Mouse (Mus musculus) lung, embryonic 14.5 days (tissue): ENCODE measurements around the gene Acvr1b. TPM values are rescaled to one million over a fixed set of nuclear protein-coding genes. Genes with fewer than 3 reads are reported as not detected.

Experiments used
- ATAC-seq: fragments of 200-750 bp; cut with Nextera tagmentation; 2 replicates; pipeline ENCODE4 v1.8.0; 2017; ENCODE audit warnings: mild to moderate bottlenecking, moderate TSS enrichment, moderate library complexity; ENCODE audit not compliant: insufficient read depth
- DNase-seq: peaks from one replicate; pipeline ENCODE4 v3.0.0-alpha.2; 2015
- H3K27ac ChIP-seq: fragments of 300-500 bp; sonication (generic); 2 replicates; pipeline ENCODE4 v1.5.1; 2014; ENCODE audit warnings: low read depth, mild to moderate bottlenecking, moderate library complexity
- H3K27me3 ChIP-seq: fragments of 300-500 bp; sonication (generic); 2 replicates; pipeline ENCODE4 v1.6.1; 2014; ENCODE audit warnings: low read length, control low read depth; ENCODE audit not compliant: insufficient read depth
- H3K36me3 ChIP-seq: fragments of 300-500 bp; sonication (generic); 2 replicates; pipeline ENCODE4 v1.6.1; 2014; ENCODE audit warnings: control low read depth; ENCODE audit not compliant: insufficient read depth
- H3K4me1 ChIP-seq: fragments of 300-500 bp; sonication (generic); 2 replicates; pipeline ENCODE4 v1.6.1; 2014; ENCODE audit warnings: antibody characterized with exemption, control low read depth; ENCODE audit not compliant: insufficient read depth
- H3K4me2 ChIP-seq: fragments of 300-500 bp; sonication (generic); 2 replicates; pipeline ENCODE4 v1.6.1; 2014; ENCODE audit warnings: mild to moderate bottlenecking
- H3K4me3 ChIP-seq: fragments of 300-500 bp; sonication (generic); 2 replicates; pipeline ENCODE4 v1.5.1; 2014; ENCODE audit warnings: low read depth, low read length
- H3K9ac ChIP-seq: fragments of 300-500 bp; sonication (generic); 2 replicates; pipeline ENCODE4 v1.6.1; 2014
- H3K9me3 ChIP-seq: fragments of 300-500 bp; sonication (generic); 2 replicates; pipeline ENCODE4 v1.6.1; 2016; ENCODE audit warnings: low read depth, low read length, control low read depth
- CTCF ChIP-seq: IDR thresholded peaks from 2 replicates; pipeline ENCODE4 v1.5.1; 2016; ENCODE audit warnings: antibody characterized with exemption, low read depth
- WGBS: fragments of 180-500 bp; shearing (Covaris S2); extraction: QIAGEN DNeasy Blood & Tissue Kit; methylation state at CpG from one replicate; pipeline ENCODE4 v1.1.7; 2014; 5-methylcytosine and 5-hydroxymethylcytosine counted together
- polyA plus RNA-seq: library from polyadenylated mRNA; unstranded; fragments of >200 nt; fragmentation: Nextera tagmentation; extraction: Ambion mirVana; gene quantifications from 2 replicates; pipeline ENCODE4 v1.2.1, GENCODE M21; 2014

The Acvr1b gene
- 6.3 and 6.4 TPM in 2 replicates for polyA plus RNA-seq

DNA sequence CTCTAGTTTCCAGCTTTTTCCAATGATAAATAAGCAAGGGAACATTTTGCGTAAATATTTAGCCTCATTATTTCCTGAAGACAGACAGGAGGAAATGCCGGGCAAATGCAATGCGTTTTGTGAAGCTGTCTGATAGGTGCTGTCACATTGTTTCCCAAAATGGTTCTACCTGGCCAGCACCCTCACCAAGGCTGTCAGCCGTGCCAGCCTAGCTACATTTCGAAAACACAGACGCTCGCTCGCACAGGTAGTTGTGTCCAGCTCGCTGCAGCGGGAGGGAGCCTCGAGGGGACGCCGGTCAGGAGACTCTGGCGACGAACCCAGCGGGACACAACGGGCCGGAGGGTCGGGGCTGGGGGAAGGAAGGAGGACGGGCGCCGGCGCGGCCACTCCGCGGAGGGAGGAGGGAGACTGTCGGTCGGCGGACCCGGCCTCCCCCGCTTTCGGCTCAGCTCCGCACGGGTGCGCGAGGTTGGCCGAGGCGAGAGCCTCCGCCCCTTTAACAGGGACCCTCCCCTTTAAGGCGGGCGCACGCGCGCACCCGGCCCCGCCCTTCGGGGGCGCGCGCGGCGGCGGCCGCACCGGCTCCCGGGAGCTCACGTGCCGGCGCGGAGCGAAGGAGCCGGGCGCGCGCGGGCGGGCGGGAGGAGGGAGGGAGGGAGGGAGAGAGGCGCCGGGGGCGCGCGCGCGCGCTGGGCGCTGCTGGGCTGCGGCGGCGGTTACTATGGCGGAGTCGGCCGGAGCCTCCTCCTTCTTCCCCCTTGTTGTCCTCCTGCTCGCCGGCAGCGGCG, at the start of gene Acvr1b:
TSS of gene Acvr1b (plus strand) at position 647 of the 791 bp plus-strand sequence.
- H3K36me3 ChIP-seq, result no peaks in the 10 kb centered on the region
- peak within 1 kb of the TSS; percentile 79 for H3K4me3 ChIP-seq
- H3K4me1 ChIP-seq, result peaks cover 16% of the 10 kb centered on the region; the same call in 1 of the 2 replicates
- no peaks in the 10 kb centered on the region for H3K27me3 ChIP-seq
- peak; percentile 96 for DNase-seq
- no peaks in the 10 kb centered on the region for H3K9me3 ChIP-seq
- H3K27ac ChIP-seq, result peak within 1 kb of the TSS; percentile 75
- WGBS, result under 1% methylated on average over 30 of the region's 87 CpGs
- peak; percentile 91 for ATAC-seq
- no peak for TF ChIP-seq CTCF
- H3K4me2 ChIP-seq, result peak within 1 kb of the TSS; percentile 93
- peak within 1 kb of the TSS; percentile 90 for H3K9ac ChIP-seq

DNA sequence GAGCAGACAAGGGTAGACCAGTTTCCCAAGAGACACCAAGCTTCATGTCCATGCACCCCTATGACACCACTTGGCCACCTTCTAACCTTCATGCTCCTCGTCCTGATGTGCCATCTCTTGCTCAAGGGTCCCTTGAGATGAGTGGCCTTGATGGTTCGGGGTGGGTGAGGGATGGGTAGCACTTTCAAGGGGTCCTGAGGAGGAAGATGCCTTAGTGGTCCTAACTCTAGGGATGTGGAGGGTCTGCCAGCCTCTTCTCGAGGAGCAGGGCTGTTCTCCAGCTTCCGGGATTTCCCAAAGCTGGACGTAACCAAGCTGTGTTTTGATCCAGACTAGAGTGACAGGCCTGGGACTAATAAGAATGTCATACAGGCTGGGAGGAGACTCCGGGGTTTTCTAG, 48.3 kb upstream of the Acvr1b start:
- 82% methylated on average over 6 of the region's 6 CpGs for WGBS
- Histone ChIP-seq H3K9me3 (no peaks in the 10 kb centered on the region), H3K27ac (no peak overlapping the region), H3K9ac (no peak overlapping the region), H3K4me2 (no peak overlapping the region), H3K27me3 (peaks cover 12% of the 10 kb centered on the region; the same call in 1 of the 2 replicates), H3K4me1 (peaks cover 4% of the 10 kb centered on the region; the same call in 1 of the 2 replicates), H3K36me3 (no peaks in the 10 kb centered on the region), H3K4me3 (no peak overlapping the region)
- no peak for TF ChIP-seq CTCF
- DNase-seq (no peak), ATAC-seq (no peak)

DNA sequence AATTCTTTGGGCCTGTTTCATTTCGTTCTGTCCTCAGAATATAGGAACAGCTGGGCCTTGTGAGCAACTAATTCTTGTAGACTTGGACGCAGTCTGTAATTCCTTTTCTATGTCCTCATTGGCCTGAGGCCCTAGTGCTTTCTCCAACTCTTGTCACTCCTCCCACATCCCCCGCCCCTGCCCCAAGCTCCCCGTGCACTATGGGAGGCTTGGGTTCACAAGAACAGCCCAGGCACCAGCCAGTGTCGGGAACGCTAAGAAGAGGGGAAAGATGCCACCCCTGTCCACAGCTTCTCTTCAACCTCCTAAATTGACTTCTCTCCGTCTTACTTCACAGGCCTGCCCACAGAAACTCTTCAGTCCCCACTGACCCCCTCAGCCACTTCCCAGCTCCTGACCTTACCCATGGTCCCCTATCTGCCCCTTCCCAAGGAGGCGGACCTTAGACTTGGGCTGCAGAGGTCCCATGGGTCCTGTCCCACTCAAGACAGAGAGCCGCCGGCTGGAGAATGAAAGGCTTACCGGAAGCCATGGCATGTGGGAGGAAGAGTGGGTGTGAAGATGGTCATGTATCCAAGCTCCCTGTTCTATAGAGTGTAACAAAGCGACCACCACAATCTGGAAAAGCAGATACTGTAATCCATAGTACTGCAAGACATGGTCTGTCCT, 46.9 kb upstream of the Acvr1b start:
- ATAC-seq, result 0 out of 2 replicates have a peak, but pooled peaks have one; percentile 38
- peak overlapping the region; percentile 42; the same call in 1 of the 2 replicates for H3K27ac ChIP-seq
- no peak overlapping the region for H3K4me2 ChIP-seq
- no peak overlapping the region for H3K9ac ChIP-seq
- no peaks in the 10 kb centered on the region for H3K9me3 ChIP-seq
- no peaks in the 10 kb centered on the region for H3K36me3 ChIP-seq
- WGBS, result 72% methylated on average over 12 of the region's 12 CpGs
- peaks cover 12% of the 10 kb centered on the region; the same call in 1 of the 2 replicates for H3K4me1 ChIP-seq
- no peak for TF ChIP-seq CTCF
- peaks cover 12% of the 10 kb centered on the region; the same call in 1 of the 2 replicates for H3K27me3 ChIP-seq
- peak; percentile 65 for DNase-seq
- no peak overlapping the region for H3K4me3 ChIP-seq

DNA sequence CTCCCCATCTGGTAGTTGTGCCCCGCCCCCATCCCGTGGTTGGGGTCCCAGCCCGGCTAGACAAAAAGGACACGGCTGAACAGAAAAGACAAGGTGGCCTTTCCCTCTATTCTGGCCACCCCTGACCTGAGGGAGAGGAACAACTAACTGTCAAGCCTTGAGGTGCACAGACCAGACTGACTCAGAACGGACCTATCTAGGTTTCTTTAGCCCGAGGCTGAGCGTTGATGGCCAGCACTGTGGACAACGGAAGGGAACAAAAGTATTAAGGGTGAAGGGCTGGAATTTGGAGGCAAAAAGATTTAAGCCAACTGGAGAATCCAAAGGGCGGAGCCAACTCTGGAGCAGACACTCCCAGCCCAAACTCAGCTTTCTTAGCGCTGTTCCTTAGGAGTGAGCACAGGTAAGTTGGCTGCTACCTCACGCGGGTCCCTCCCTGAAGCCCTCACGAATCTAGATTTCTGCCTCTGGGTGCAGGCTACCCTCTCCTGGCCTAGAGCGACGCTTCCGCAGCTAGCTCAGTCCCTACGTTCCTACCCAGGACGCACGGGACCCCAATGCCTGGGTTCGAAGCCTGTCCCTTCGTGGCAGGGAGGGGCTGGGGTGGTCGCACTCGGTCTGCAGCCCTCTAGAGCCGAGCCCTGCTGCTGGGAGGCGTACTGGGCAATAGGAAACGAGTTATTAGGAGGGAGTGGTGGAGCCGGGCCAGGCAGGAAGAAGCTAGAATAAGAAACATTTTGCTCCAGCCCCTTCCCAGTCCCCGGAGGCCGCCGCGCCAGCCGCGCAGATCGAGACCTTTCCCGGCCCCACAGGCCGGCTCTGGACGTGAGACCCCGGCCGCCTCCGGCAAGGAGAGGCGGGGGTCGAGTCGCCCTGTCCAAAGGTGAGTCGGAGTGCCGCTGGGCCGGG, 45.4 kb upstream of the Acvr1b start, which contains the start of gene Acvrl1:
TSS of gene Acvrl1 (plus strand) at position 342 of the 909 bp plus-strand sequence.
- peak; percentile 52 for ATAC-seq
- DNase-seq, result peak; percentile 68
- H3K27ac ChIP-seq, result peak within 1 kb of the TSS; percentile 54; the same call in 1 of the 2 replicates

DNA sequence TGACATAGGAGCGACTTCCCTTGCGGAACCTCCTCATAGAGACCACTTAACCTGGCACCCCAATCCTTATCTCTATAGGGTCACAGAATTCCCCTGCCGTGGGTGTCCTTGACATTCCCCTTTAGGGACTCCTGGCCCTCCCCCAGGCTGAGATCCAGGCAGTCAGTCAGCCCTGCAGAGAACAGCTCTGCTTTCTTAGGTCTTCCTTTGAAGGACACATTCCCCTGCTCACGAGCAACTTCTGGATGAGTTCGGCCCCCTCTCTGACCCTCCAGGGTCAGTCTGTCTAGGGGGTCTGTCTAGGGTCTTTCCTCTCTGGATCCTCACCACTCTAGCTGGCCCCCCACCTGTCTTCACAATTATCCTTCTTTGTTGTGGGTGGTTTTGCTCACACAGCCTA, 44.5 kb upstream of the Acvr1b start:
- H3K4me3 ChIP-seq, result peak overlapping the region; percentile 53
- no peaks in the 10 kb centered on the region for H3K9me3 ChIP-seq
- H3K27ac ChIP-seq, result no peak overlapping the region
- ATAC-seq (no peak), DNase-seq (no peak)
- peaks cover 32% of the 10 kb centered on the region; the same call in 1 of the 2 replicates for H3K4me1 ChIP-seq
- peaks cover 12% of the 10 kb centered on the region; the same call in 1 of the 2 replicates for H3K27me3 ChIP-seq
- WGBS, result 36% methylated on average over 5 of the region's 5 CpGs
- peak overlapping the region; percentile 70 for H3K9ac ChIP-seq
- peak overlapping the region; percentile 80 for H3K4me2 ChIP-seq
- no peak for TF ChIP-seq CTCF
- H3K36me3 ChIP-seq, result no peaks in the 10 kb centered on the region

More for the DNA sequence above, 45.4 kb upstream of the Acvr1b start, which contains the start of gene Acvrl1:
- Histone ChIP-seq H3K9ac (peak within 1 kb of the TSS; percentile 70), H3K27me3 (peaks cover 12% of the 10 kb centered on the region; the same call in 1 of the 2 replicates), H3K36me3 (no peaks in the 10 kb centered on the region), H3K4me1 (peaks cover 26% of the 10 kb centered on the region; the same call in 1 of the 2 replicates), H3K4me2 (peak within 1 kb of the TSS; percentile 80), H3K4me3 (peak within 1 kb of the TSS; percentile 53), H3K9me3 (no peaks in the 10 kb centered on the region)
- 5% methylated on average over 46 of the region's 46 CpGs for WGBS
- TF ChIP-seq CTCF, result no peak

DNA sequence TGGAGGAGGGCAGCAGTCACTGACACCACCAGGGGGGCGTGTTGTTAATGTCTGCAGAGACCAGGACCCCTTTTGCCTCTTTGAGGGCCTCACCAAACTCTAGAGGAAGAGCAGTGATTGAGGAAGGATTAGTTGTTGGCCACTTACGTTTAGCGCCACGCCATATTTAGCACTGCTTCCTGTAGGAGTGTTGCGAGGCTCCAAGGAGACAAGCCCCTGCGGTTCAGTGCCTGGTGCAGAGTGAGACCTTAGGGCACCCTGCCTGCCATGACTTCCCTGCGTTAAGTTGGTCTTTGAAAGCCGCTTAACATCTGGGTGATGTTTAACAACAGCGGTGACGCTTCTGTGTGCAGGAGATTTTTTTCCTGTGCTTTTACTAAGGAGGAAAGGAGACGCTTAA, 42.4 kb upstream of the Acvr1b start:
- Histone ChIP-seq H3K9me3 (no peaks in the 10 kb centered on the region), H3K4me1 (peaks cover 32% of the 10 kb centered on the region; the same call in 1 of the 2 replicates), H3K27me3 (peaks cover 12% of the 10 kb centered on the region; the same call in 1 of the 2 replicates), H3K4me2 (peak overlapping the region; percentile 43), H3K9ac (no peak overlapping the region), H3K27ac (peak overlapping the region; percentile 58), H3K4me3 (no peak overlapping the region), H3K36me3 (0 out of 2 replicates have a peak, but pooled peaks cover 5% of the 10 kb centered on the region)
- peak; percentile 54 for DNase-seq
- WGBS, result 17% methylated on average over 11 of the region's 11 CpGs
- TF ChIP-seq CTCF, result no peak
- ATAC-seq, result no peak
